Mouse (Mus musculus): ENCODE results near the gene Snrpg. TPM values are rescaled to one million over a fixed set of nuclear protein-coding genes. Genes with fewer than 3 reads are reported as not detected.
A peak's percentile ranks its signal among the peaks of the same experiment; 100 is the strongest.

Snrpg gene
- polyA plus RNA-seq, 1 experiment from 2014 or later: 393 TPM

- H3K27ac ChIP-seq (ENCODE audit: low read depth, low read length): no peak overlapping the region
- no peaks in the 10 kb centered on the region; the same call in 1 of the 2 replicates for H3K27me3 ChIP-seq (ENCODE audit: control insufficient read depth, insufficient read depth, low read length)
- no peak for ATAC-seq (ENCODE audit: low read depth)
- H3K4me2 ChIP-seq (ENCODE audit: low read depth, low read length): no peak overlapping the region
- H3K36me3 ChIP-seq (ENCODE audit: control insufficient read depth, insufficient read depth, low read length): no peaks in the 10 kb centered on the region
- peaks cover 9% of the 10 kb centered on the region for H3K4me1 ChIP-seq (ENCODE audit: control insufficient read depth, insufficient read depth, low read length)
- no peaks in the 10 kb centered on the region for H3K9me3 ChIP-seq (ENCODE audit: control insufficient read depth, low read length)
- no peak overlapping the region for H3K9ac ChIP-seq (replicated peaks; ENCODE audit: low read depth, low read length)
- no peak overlapping the region for H3K4me3 ChIP-seq (ENCODE audit: low read depth, low read length)
- 84% methylated on average over 2 of the region's 2 CpGs for WGBS
Observed at GRCm38 (mm10) chr6:86399995-86400394, 28.9 kb downstream of the Snrpg start.

- ATAC-seq (ENCODE audit: low read depth): no peak; the same call in 1 of the 2 replicates
- Histone ChIP-seq H3K9me3 (ENCODE audit: control insufficient read depth, low read length) (no peaks in the 10 kb centered on the region), H3K27me3 (ENCODE audit: control insufficient read depth, insufficient read depth, low read length) (no peaks in the 10 kb centered on the region; the same call in 1 of the 2 replicates), H3K9ac (replicated peaks; ENCODE audit: low read depth, low read length) (no peak overlapping the region), H3K36me3 (ENCODE audit: control insufficient read depth, insufficient read depth, low read length) (no peaks in the 10 kb centered on the region), H3K27ac (ENCODE audit: low read depth, low read length) (no peak overlapping the region), H3K4me1 (ENCODE audit: control insufficient read depth, insufficient read depth, low read length) (no peaks in the 10 kb centered on the region), H3K4me2 (ENCODE audit: low read depth, low read length) (peak overlapping the region; percentile 32; the same call in 1 of the 2 replicates), H3K4me3 (ENCODE audit: low read depth, low read length) (no peak overlapping the region)
- WGBS: 8% methylated on average over 9 of the region's 9 CpGs
Observed at GRCm38 (mm10) chr6:86400972-86401371, 29.9 kb downstream of the Snrpg start.

GRCm38 (mm10) chr6:86402681-86403607 lies 31.8 kb downstream of the Snrpg start:
- no peak overlapping the region for H3K9ac ChIP-seq (replicated peaks; ENCODE audit: low read depth, low read length)

GRCm38 (mm10) chr6:86403728-86404099 lies 32.6 kb downstream of the Snrpg start:
- peak overlapping the region; percentile 40; the same call in 1 of the 2 replicates for H3K4me2 ChIP-seq (ENCODE audit: low read depth, low read length)
- ATAC-seq (ENCODE audit: low read depth): peak; percentile 82
- no peaks in the 10 kb centered on the region for H3K9me3 ChIP-seq (ENCODE audit: control insufficient read depth, low read length)
- no peaks in the 10 kb centered on the region for H3K27me3 ChIP-seq (ENCODE audit: control insufficient read depth, insufficient read depth, low read length)
- under 1% methylated on average over 15 of the region's 15 CpGs for WGBS
- peak overlapping the region; percentile 99; the same call in 1 of the 2 replicates for H3K27ac ChIP-seq (ENCODE audit: low read depth, low read length)
- H3K36me3 ChIP-seq (ENCODE audit: control insufficient read depth, insufficient read depth, low read length): no peaks in the 10 kb centered on the region; the same call in 1 of the 2 replicates
- H3K4me1 ChIP-seq (ENCODE audit: control insufficient read depth, insufficient read depth, low read length): peaks cover 12% of the 10 kb centered on the region; the same call in 1 of the 2 replicates
- H3K4me3 ChIP-seq (ENCODE audit: low read depth, low read length): peak overlapping the region; percentile 77
- H3K9ac ChIP-seq (replicated peaks; ENCODE audit: low read depth, low read length): 0 out of 2 replicates have a peak overlapping the region, but pooled peaks have one; percentile 99

More at GRCm38 (mm10) chr6:86402681-86403607, 31.8 kb downstream of the Snrpg start:
- no peak for ATAC-seq (ENCODE audit: low read depth)
- H3K9me3 ChIP-seq (ENCODE audit: control insufficient read depth, low read length): no peaks in the 10 kb centered on the region
- H3K4me1 ChIP-seq (ENCODE audit: control insufficient read depth, insufficient read depth, low read length): peaks cover 12% of the 10 kb centered on the region; the same call in 1 of the 2 replicates
- H3K4me2 ChIP-seq (ENCODE audit: low read depth, low read length): peak overlapping the region; percentile 40
- H3K36me3 ChIP-seq (ENCODE audit: control insufficient read depth, insufficient read depth, low read length): no peaks in the 10 kb centered on the region; the same call in 1 of the 2 replicates
- no peak overlapping the region for H3K27ac ChIP-seq (ENCODE audit: low read depth, low read length)
- no peaks in the 10 kb centered on the region for H3K27me3 ChIP-seq (ENCODE audit: control insufficient read depth, insufficient read depth, low read length)
- H3K4me3 ChIP-seq (ENCODE audit: low read depth, low read length): peak overlapping the region; percentile 77
- WGBS: 41% methylated on average over 12 of the region's 12 CpGs

GRCm38 (mm10) chr6:86404100-86404861 lies 33.2 kb downstream of the Snrpg start, which contains the start of gene Tia1:
Gene Tia1, plus strand, starts transcription at chr6:86404219.
- Histone ChIP-seq H3K4me2 (ENCODE audit: low read depth, low read length) (peak within 1 kb of the TSS; percentile 81), H3K27me3 (ENCODE audit: control insufficient read depth, insufficient read depth, low read length) (no peaks in the 10 kb centered on the region), H3K9ac (replicated peaks; ENCODE audit: low read depth, low read length) (peak within 1 kb of the TSS; percentile 99), H3K4me3 (ENCODE audit: low read depth, low read length) (peak within 1 kb of the TSS; percentile 77), H3K27ac (ENCODE audit: low read depth, low read length) (peak within 1 kb of the TSS; percentile 99), H3K9me3 (ENCODE audit: control insufficient read depth, low read length) (no peaks in the 10 kb centered on the region), H3K4me1 (ENCODE audit: control insufficient read depth, insufficient read depth, low read length) (peaks cover 12% of the 10 kb centered on the region; the same call in 1 of the 2 replicates), H3K36me3 (ENCODE audit: control insufficient read depth, insufficient read depth, low read length) (no peaks in the 10 kb centered on the region; the same call in 1 of the 2 replicates)
- ATAC-seq (ENCODE audit: low read depth): peak; percentile 97
- under 1% methylated on average over 62 of the region's 62 CpGs for WGBS

- Histone ChIP-seq H3K9me3 (ENCODE audit: control insufficient read depth, low read length) (no peaks in the 10 kb centered on the region), H3K27ac (ENCODE audit: low read depth, low read length) (peak overlapping the region; percentile 99), H3K4me2 (ENCODE audit: low read depth, low read length) (peak overlapping the region; percentile 81), H3K4me1 (ENCODE audit: control insufficient read depth, insufficient read depth, low read length) (peaks cover 12% of the 10 kb centered on the region), H3K36me3 (ENCODE audit: control insufficient read depth, insufficient read depth, low read length) (no peaks in the 10 kb centered on the region; the same call in 1 of the 2 replicates), H3K9ac (replicated peaks; ENCODE audit: low read depth, low read length) (peak overlapping the region; percentile 99), H3K27me3 (ENCODE audit: control insufficient read depth, insufficient read depth, low read length) (no peaks in the 10 kb centered on the region), H3K4me3 (ENCODE audit: low read depth, low read length) (peak overlapping the region; percentile 77)
- ATAC-seq (ENCODE audit: low read depth): no peak
- under 1% methylated on average over 11 of the region's 11 CpGs for WGBS
Observed at GRCm38 (mm10) chr6:86404996-86405395, 33.9 kb downstream of the Snrpg start.

- no peaks in the 10 kb centered on the region for H3K27me3 ChIP-seq (ENCODE audit: control insufficient read depth, insufficient read depth, low read length)
- H3K36me3 ChIP-seq (ENCODE audit: control insufficient read depth, insufficient read depth, low read length): no peaks in the 10 kb centered on the region; the same call in 1 of the 2 replicates
- peak overlapping the region; percentile 81 for H3K4me2 ChIP-seq (ENCODE audit: low read depth, low read length)
- peaks cover 12% of the 10 kb centered on the region for H3K4me1 ChIP-seq (ENCODE audit: control insufficient read depth, insufficient read depth, low read length)
- ATAC-seq (ENCODE audit: low read depth): no peak
- H3K27ac ChIP-seq (ENCODE audit: low read depth, low read length): no peak overlapping the region
- peak overlapping the region; percentile 77 for H3K4me3 ChIP-seq (ENCODE audit: low read depth, low read length)
- H3K9ac ChIP-seq (replicated peaks; ENCODE audit: low read depth, low read length): no peak overlapping the region
- no peaks in the 10 kb centered on the region for H3K9me3 ChIP-seq (ENCODE audit: control insufficient read depth, low read length)
Observed at GRCm38 (mm10) chr6:86406306-86406705, 35.2 kb downstream of the Snrpg start.

GRCm38 (mm10) chr6:86418711-86419110 lies 47.6 kb downstream of the Snrpg start:
- no peaks in the 10 kb centered on the region for H3K27me3 ChIP-seq (ENCODE audit: control insufficient read depth, insufficient read depth, low read length)
- H3K4me1 ChIP-seq (ENCODE audit: control insufficient read depth, insufficient read depth, low read length): no peaks in the 10 kb centered on the region
- H3K4me3 ChIP-seq (ENCODE audit: low read depth, low read length): no peak overlapping the region
- H3K9ac ChIP-seq (replicated peaks; ENCODE audit: low read depth, low read length): no peak overlapping the region
- no peaks in the 10 kb centered on the region for H3K9me3 ChIP-seq (ENCODE audit: control insufficient read depth, low read length)
- ATAC-seq (ENCODE audit: low read depth): no peak
- no peak overlapping the region for H3K4me2 ChIP-seq (ENCODE audit: low read depth, low read length)
- no peak overlapping the region for H3K27ac ChIP-seq (ENCODE audit: low read depth, low read length)
- WGBS: 94% methylated on average over 6 of the region's 6 CpGs
- peaks cover 62% of the 10 kb centered on the region for H3K36me3 ChIP-seq (ENCODE audit: control insufficient read depth, insufficient read depth, low read length)

Data from neural tube, embryonic 14.5 days (tissue).